Mouse (Mus musculus) stomach, postnatal 0 days (tissue): ENCODE results near the gene Sft2d1. TPM values are rescaled to one million over a fixed set of nuclear protein-coding genes. Genes with fewer than 3 reads are reported as not detected.

Source experiments
- ATAC-seq: fragments of 200-750 bp; cut with Nextera tagmentation; 2 replicates; pipeline ENCODE4 v1.8.0; 2017; ENCODE audit not compliant: low FRiP score, low TSS enrichment
- DNase-seq: peaks from one replicate; pipeline ENCODE4 v3.0.0-alpha.2; 2016; ENCODE audit warnings: low spot score
- H3K27ac ChIP-seq: fragments of 300-500 bp; sonication (generic); replicated peaks from 2 replicates; pipeline ENCODE4 v1.5.1; 2014; ENCODE audit warnings: mild to moderate bottlenecking, control low read depth
- H3K27me3 ChIP-seq: fragments of 300-500 bp; sonication (generic); 2 replicates; pipeline ENCODE4 v1.6.1; 2014; ENCODE audit warnings: low read length; ENCODE audit not compliant: control insufficient read depth, insufficient read depth
- H3K36me3 ChIP-seq: fragments of 300-500 bp; sonication (generic); 2 replicates; pipeline ENCODE4 v1.6.1; 2014; ENCODE audit warnings: low read length, mixed read lengths; ENCODE audit not compliant: control insufficient read depth, insufficient read depth
- H3K4me1 ChIP-seq: fragments of 300-500 bp; sonication (generic); replicated peaks from 2 replicates; pipeline ENCODE4 v1.6.1; 2014; ENCODE audit warnings: antibody characterized with exemption; ENCODE audit not compliant: control insufficient read depth, insufficient read depth
- H3K4me2 ChIP-seq: fragments of 300-500 bp; sonication (generic); replicated peaks from 2 replicates; pipeline ENCODE4 v1.6.1; 2014; ENCODE audit warnings: low read depth, mild to moderate bottlenecking, control low read depth, moderate library complexity
- H3K4me3 ChIP-seq: fragments of 300-500 bp; sonication (generic); 2 replicates; pipeline ENCODE4 v1.5.1; 2014; ENCODE audit warnings: low read depth, low read length, control low read depth
- H3K9ac ChIP-seq: fragments of 300-500 bp; sonication (generic); 2 replicates; pipeline ENCODE4 v1.6.1; 2014; ENCODE audit warnings: mild to moderate bottlenecking, low read length, control low read depth, mixed read lengths
- H3K9me3 ChIP-seq: fragments of 300-500 bp; sonication (generic); 2 replicates; pipeline ENCODE4 v1.6.1; 2016; ENCODE audit warnings: low read length; ENCODE audit not compliant: control insufficient read depth
- CTCF ChIP-seq: IDR thresholded peaks from 2 replicates; pipeline ENCODE4 v1.5.1; 2016; ENCODE audit warnings: antibody characterized with exemption, low read depth, mild to moderate bottlenecking, moderate library complexity
- EP300 ChIP-seq: optimal IDR thresholded peaks from 2 replicates; pipeline ENCODE3; 2016; ENCODE audit warnings: antibody characterized with exemption
- WGBS: fragments of 180-500 bp; shearing (Covaris S2); extraction: QIAGEN DNeasy Blood & Tissue Kit; methylation state at CpG from one replicate; pipeline ENCODE4 v1.1.7; 2014; 5-methylcytosine and 5-hydroxymethylcytosine counted together
- polyA plus RNA-seq: library from polyadenylated mRNA; unstranded; fragments of >200 nt; fragmentation: Nextera tagmentation; extraction: Ambion mirVana; gene quantifications from 2 replicates; pipeline ENCODE4 v1.2.1, GENCODE M21; 2015

Sft2d1 gene
- polyA plus RNA-seq, 1 experiment from 2014 or later: 104 TPM

- peak overlapping the region; percentile 56 for H3K4me2 ChIP-seq
- DNase-seq (peak; percentile 56), ATAC-seq (peak; percentile 38; the same call in 1 of the 2 replicates)
- no peaks in the 10 kb centered on the region for H3K9me3 ChIP-seq
- H3K4me3 ChIP-seq: peak overlapping the region; percentile 23
- H3K9ac ChIP-seq: peak overlapping the region; percentile 31
- H3K27me3 ChIP-seq: no peaks in the 10 kb centered on the region
- TF ChIP-seq CTCF (no peak), EP300 (no peak)
- no peaks in the 10 kb centered on the region for H3K36me3 ChIP-seq
- H3K27ac ChIP-seq: peak overlapping the region; percentile 24
- no peaks in the 10 kb centered on the region; the same call in 1 of the 2 replicates for H3K4me1 ChIP-seq
- whole genome bisulfite sequencing: 2% methylated on average over 7 of the region's 7 CpGs
Observed at GRCm38 (mm10) chr17:8371834-8372233, 60.9 kb downstream of the Sft2d1 start.

GRCm38 (mm10) chr17:8372286-8373046, 61.6 kb downstream of the Sft2d1 start:
- TF ChIP-seq CTCF (peak; percentile 94), EP300 (no peak)
- peak overlapping the region; percentile 56 for H3K4me2 ChIP-seq
- H3K4me1 ChIP-seq: no peaks in the 10 kb centered on the region; the same call in 1 of the 2 replicates
- 2% methylated on average over 18 of the region's 18 CpGs for WGBS
- H3K27ac ChIP-seq: peak overlapping the region; percentile 24
- DNase-seq (peak; percentile 74), ATAC-seq (peak; percentile 74)
- no peaks in the 10 kb centered on the region for H3K9me3 ChIP-seq
- H3K9ac ChIP-seq: peak overlapping the region; percentile 31
- H3K4me3 ChIP-seq: peak overlapping the region; percentile 23
- H3K36me3 ChIP-seq: no peaks in the 10 kb centered on the region
- H3K27me3 ChIP-seq: no peaks in the 10 kb centered on the region

Other genes starting within 250 kb of the Sft2d1 start
- gene Gm49673, start 163.3 kb upstream of the Sft2d1 start, polyA plus RNA-seq: 0.23 TPM in 1 of 2 replicates, not detected in the other
- 43.3 and 44.8 TPM in 2 replicates for gene Rnaset2a, start 163.0 kb upstream of the Sft2d1 start, polyA plus RNA-seq
- gene Fgfr1op, start 145.6 kb upstream of the Sft2d1 start, polyA plus RNA-seq: 12.7 and 12.8 TPM in 2 replicates
- gene Ccr6, start 75.1 kb upstream of the Sft2d1 start, polyA plus RNA-seq: 0.13 and 0.17 TPM in 2 replicates
- 292 and 304 TPM in 2 replicates for gene Mpc1, start 28.2 kb upstream of the Sft2d1 start, polyA plus RNA-seq
- 0.50 and 0.62 TPM in 2 replicates for gene Prr18, start 26.4 kb downstream of the Sft2d1 start, polyA plus RNA-seq
- gene T2, start 44.9 kb downstream of the Sft2d1 start, polyA plus RNA-seq: 0.13 and 0.18 TPM in 2 replicates
- gene T, start 123.3 kb downstream of the Sft2d1 start, polyA plus RNA-seq: not detected in 2 replicates
- gene Pde10a, start 214.3 kb downstream of the Sft2d1 start, polyA plus RNA-seq: 0.69 and 0.98 TPM in 2 replicates